Mouse (Mus musculus) CH12.LX (cell line): ENCODE measurements around the gene Ap1m2. TPM values are rescaled to one million over a fixed set of nuclear protein-coding genes. Genes with fewer than 3 reads are reported as not detected.

Experiments used
- DNase-seq: peaks from one replicate; pipeline ENCODE4 v3.0.0-alpha.2; 2013; ENCODE audit errors: extremely low read depth
- H3K27ac ChIP-seq: 2 replicates; pipeline ENCODE4 v1.5.1; 2012; ENCODE audit warnings: low read depth, mild to moderate bottlenecking, control low read depth, moderate library complexity; ENCODE audit not compliant: insufficient read depth
- H3K27me3 ChIP-seq: replicated peaks from 2 replicates; pipeline ENCODE3; 2012; ENCODE audit warnings: inconsistent platforms
- H3K36me3 ChIP-seq, 2 experiments: replicated peaks in 1 of 2; 2 replicates each; pipeline versions ENCODE3 to v1.6.1; 2012; ENCODE audit warnings: inconsistent platforms in 1 of 2, low read length in 1 of 2, mild to moderate bottlenecking in 1 of 2, mixed read lengths in 1 of 2, moderate library complexity in 1 of 2; ENCODE audit not compliant: control insufficient read depth in 1 of 2, insufficient read depth in 1 of 2
- H3K4me1 ChIP-seq, 2 experiments: 2 replicates each; pipeline ENCODE4 v1.6.1; 2012; ENCODE audit warnings: inconsistent platforms in 1 of 2, moderate library complexity in 1 of 2; ENCODE audit not compliant: insufficient read depth in 2 of 2, control insufficient read depth in 1 of 2
- H3K4me2 ChIP-seq: 2 replicates; pipeline ENCODE4 v1.6.1; 2012; ENCODE audit warnings: low read depth, mild to moderate bottlenecking, control low read depth; ENCODE audit not compliant: poor library complexity, insufficient read depth, severe bottlenecking
- H3K4me3 ChIP-seq, 3 experiments: fragments of 150-350 bp in 1 of 3; sonication (generic) in 1 of 3; replicated peaks in 1 of 3; 2 replicates each; pipeline versions ENCODE3 to v1.5.1; 2011 to 2012; ENCODE audit warnings: low read depth in 2 of 3, low read length in 2 of 3, mild to moderate bottlenecking in 2 of 3, moderate library complexity in 2 of 3, control low read depth in 1 of 3, improper control_type of control experiment in 1 of 3, inconsistent platforms in 1 of 3, mixed read lengths in 1 of 3; ENCODE audit not compliant: poor library complexity in 1 of 3
- H3K79me2 ChIP-seq: replicated peaks from 2 replicates; pipeline ENCODE4 v1.6.1; 2012; ENCODE audit warnings: mild to moderate bottlenecking, moderate library complexity; ENCODE audit not compliant: control insufficient read depth, poor library complexity, insufficient read depth, severe bottlenecking; ENCODE audit errors: extremely low read depth
- H3K9ac ChIP-seq: 2 replicates; pipeline ENCODE4 v1.6.1; 2012; ENCODE audit warnings: low read depth, mild to moderate bottlenecking, control low read depth, moderate library complexity; ENCODE audit not compliant: insufficient read depth
- H3K9me3 ChIP-seq: replicated peaks from 2 replicates; pipeline ENCODE3; 2012; ENCODE audit warnings: low read length, inconsistent platforms, mixed read lengths
- BHLHE40 ChIP-seq: IDR thresholded peaks from 2 replicates; pipeline ENCODE4 v1.6.1; 2011; ENCODE audit warnings: mild to moderate bottlenecking, low read depth, low read length, improper control_type of control experiment
- CHD1 ChIP-seq: IDR thresholded peaks from 2 replicates; pipeline ENCODE4 v1.6.1; 2012; ENCODE audit warnings: low read depth, low read length, improper control_type of control experiment, inconsistent platforms
- CHD2 ChIP-seq: IDR thresholded peaks from 2 replicates; pipeline ENCODE4 v1.6.1; 2011; ENCODE audit warnings: low read length, improper control_type of control experiment
- CTCF ChIP-seq, 2 experiments: IDR thresholded peaks in 1 of 2; conservative IDR thresholded peaks in 1 of 2; 2 replicates each; pipeline ENCODE4 v1.5.1; 2011 to 2012; ENCODE audit warnings: low read depth in 2 of 2, low read length in 2 of 2, improper control_type of control experiment in 1 of 2, inconsistent platforms in 1 of 2, mild to moderate bottlenecking in 1 of 2, moderate library complexity in 1 of 2
- EP300 ChIP-seq: IDR thresholded peaks from 2 replicates; pipeline ENCODE4 v1.6.1; 2011; ENCODE audit warnings: low read length, improper control_type of control experiment
- GABPA ChIP-seq: IDR thresholded peaks from 2 replicates; pipeline ENCODE4 v1.6.1; 2012; ENCODE audit warnings: low read depth, low read length, improper control_type of control experiment, inconsistent platforms; ENCODE audit not compliant: insufficient replicate concordance
- HCFC1 ChIP-seq: IDR thresholded peaks from 2 replicates; pipeline ENCODE4 v1.6.1; 2012; ENCODE audit warnings: low read depth, mild to moderate bottlenecking, inconsistent platforms, low read length, improper control_type of control experiment
- IRF4 ChIP-seq: IDR thresholded peaks from 2 replicates; pipeline ENCODE4 v1.6.1; 2014; ENCODE audit warnings: low read depth, mild to moderate bottlenecking, inconsistent platforms, low read length, improper control_type of control experiment
- KAT2A ChIP-seq: IDR thresholded peaks from 2 replicates; pipeline ENCODE4 v1.6.1; 2012; ENCODE audit warnings: low read length, improper control_type of control experiment, inconsistent platforms; ENCODE audit not compliant: insufficient replicate concordance
- MAX ChIP-seq: IDR thresholded peaks from 2 replicates; pipeline ENCODE4 v1.6.1; 2011; ENCODE audit warnings: low read length, improper control_type of control experiment
- MAZ ChIP-seq: IDR thresholded peaks from 2 replicates; pipeline ENCODE4 v1.6.1; 2012; ENCODE audit warnings: low read depth, mild to moderate bottlenecking, inconsistent platforms, low read length, improper control_type of control experiment, moderate library complexity
- MEF2A ChIP-seq: IDR thresholded peaks from 2 replicates; pipeline ENCODE4 v1.6.1; 2014; ENCODE audit warnings: low read depth, mild to moderate bottlenecking, inconsistent platforms, low read length, improper control_type of control experiment, borderline replicate concordance
- MXI1 ChIP-seq: IDR thresholded peaks from 2 replicates; pipeline ENCODE4 v1.6.1; 2011; ENCODE audit warnings: mild to moderate bottlenecking, low read depth, low read length, improper control_type of control experiment
- MYC ChIP-seq: IDR thresholded peaks from 2 replicates; pipeline ENCODE4 v1.6.1; 2011; ENCODE audit warnings: low read depth, mild to moderate bottlenecking, improper control_type of control experiment, low read length
- PAX5 ChIP-seq: IDR thresholded peaks from 2 replicates; pipeline ENCODE4 v1.6.1; 2012; ENCODE audit warnings: low read length, inconsistent platforms, mixed read lengths
- POLR2AphosphoS2 ChIP-seq: IDR thresholded peaks from 2 replicates; pipeline ENCODE4 v1.6.1; 2011; ENCODE audit warnings: low read depth, low read length, improper control_type of control experiment
- RAD21 ChIP-seq: IDR thresholded peaks from 2 replicates; pipeline ENCODE4 v1.6.1; 2011; ENCODE audit warnings: low read depth, mild to moderate bottlenecking, low read length, improper control_type of control experiment, moderate library complexity
- SIN3A ChIP-seq: IDR thresholded peaks from 2 replicates; pipeline ENCODE4 v1.6.1; 2012; ENCODE audit warnings: low read length, improper control_type of control experiment, inconsistent platforms
- TCF12 ChIP-seq: IDR thresholded peaks from 2 replicates; pipeline ENCODE4 v1.6.1; 2014; ENCODE audit warnings: low read depth, mild to moderate bottlenecking, inconsistent platforms, low read length, improper control_type of control experiment
- ZKSCAN1 ChIP-seq: IDR thresholded peaks from 2 replicates; pipeline ENCODE4 v1.6.1; 2012; ENCODE audit warnings: low read depth, inconsistent platforms, low read length, improper control_type of control experiment, borderline replicate concordance
- ZNF384 ChIP-seq: IDR thresholded peaks from 2 replicates; pipeline ENCODE4 v1.6.1; 2012; ENCODE audit warnings: low read depth, low read length, improper control_type of control experiment, inconsistent platforms
- dilution Hi-C: fragments of 300-500 bp; cut with MboI; formaldehyde crosslinking; loops from 2 replicates; pipeline ENCODE4 v1.14.3; 2020; ENCODE audit warnings: low sequenced_read_pairs; ENCODE audit not compliant: extremely low pct_unique_long_range_greater_than_20kb, extremely low pct_ligation_motif_present
- in situ Hi-C: fragments of 300-500 bp; cut with MboI; formaldehyde crosslinking; loops from 3 replicates; pipeline ENCODE4 v1.14.3; 2019; ENCODE audit warnings: low sequenced_read_pairs, low pct_ligation_motif_present, low pct_unique_long_range_greater_than_20kb, mixed read lengths
- polyA plus RNA-seq: library from polyadenylated mRNA; unstranded; fragments of >175 nt; gene quantifications from 2 replicates; pipeline ENCODE4 v1.2.1, GENCODE M21; 2012; ENCODE audit warnings: low read depth; ENCODE audit not compliant: insufficient read length
- total RNA-seq, 2 experiments: library from RNA; depleted of rRNA; stranded (reverse); fragments of 300-350 nt in 1 of 2; fragments of >200 nt in 1 of 2; gene quantifications; 2 replicates each; pipeline ENCODE4 v1.2.3; 2012 to 2014

Gene Ap1m2
- total and polyA plus RNA-seq, 3 experiments = 0.51 to 2.6 (median 0.51) TPM

DNA sequence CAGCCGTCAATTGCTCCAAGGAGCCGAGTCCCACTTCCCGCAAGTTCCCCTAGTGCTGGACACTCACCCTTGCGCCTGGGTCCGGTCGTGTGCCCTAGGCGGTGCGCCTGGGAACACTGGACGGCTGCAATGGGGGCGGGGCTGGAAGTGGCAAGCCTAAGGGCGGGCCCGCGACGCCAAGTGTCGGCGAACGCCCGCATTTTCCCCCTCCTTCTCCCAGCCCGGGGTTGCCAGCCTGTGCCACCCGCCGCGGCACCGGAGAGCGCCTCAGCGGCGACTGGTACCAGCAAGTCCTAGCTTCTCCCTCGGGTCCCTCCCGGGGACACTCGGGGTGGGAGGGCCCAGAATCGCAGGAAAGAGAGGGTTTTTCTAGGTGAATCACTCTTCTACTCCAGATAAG lies 63.8 kb downstream of the Ap1m2 start, which contains the start of gene S1pr5:
TSS of gene S1pr5 (minus strand) at position 118 of the 400 bp plus-strand sequence.
- TF ChIP-seq ZNF384 = no peak
- TF ChIP-seq IRF4 = no peak
- TF ChIP-seq GABPA = no peak
- no peak for TF ChIP-seq RAD21
- TF ChIP-seq MYC = no peak
- TF ChIP-seq HCFC1 = no peak
- no peak for TF ChIP-seq SIN3A
- TF ChIP-seq CHD2 = no peak
- no peak for TF ChIP-seq MEF2A
- TF ChIP-seq CHD1 = no peak
- TF ChIP-seq KAT2A = no peak
- no peak for TF ChIP-seq BHLHE40
- no peak for TF ChIP-seq MAX
- no peak for TF ChIP-seq CTCF (conservative IDR thresholded peaks at IDR 0.05 in 1 of 2, IDR thresholded peaks at IDR 0.05 in 1 of 2; ENCODE audit: low read depth in 2 of 2, low read length in 2 of 2)
- no peak for TF ChIP-seq MXI1
- TF ChIP-seq MAZ = no peak
- TF ChIP-seq ZKSCAN1 = no peak
- no peak for TF ChIP-seq EP300
- TF ChIP-seq POLR2AphosphoS2 = no peak
- TF ChIP-seq PAX5 = no peak
- Histone ChIP-seq H3K4me3 (no peak within 1 kb of the TSS), H3K79me2 (no peaks in the 10 kb centered on the region), H3K9ac (no peak within 1 kb of the TSS), H3K4me1 (peaks cover 0 to 3% of the 10 kb centered on the region in 2 experiments; a peak in 1 of 4 replicates), H3K36me3 (no peaks in the 10 kb centered on the region), H3K27me3 (peaks cover 2% of the 10 kb centered on the region), H3K9me3 (peaks cover 9% of the 10 kb centered on the region), H3K4me2 (no peak within 1 kb of the TSS), H3K27ac (no peak within 1 kb of the TSS)
- no peak for DNase-seq
- in situ Hi-C loops (no loop called here), dilution Hi-C loops (no loop called here)

DNA sequence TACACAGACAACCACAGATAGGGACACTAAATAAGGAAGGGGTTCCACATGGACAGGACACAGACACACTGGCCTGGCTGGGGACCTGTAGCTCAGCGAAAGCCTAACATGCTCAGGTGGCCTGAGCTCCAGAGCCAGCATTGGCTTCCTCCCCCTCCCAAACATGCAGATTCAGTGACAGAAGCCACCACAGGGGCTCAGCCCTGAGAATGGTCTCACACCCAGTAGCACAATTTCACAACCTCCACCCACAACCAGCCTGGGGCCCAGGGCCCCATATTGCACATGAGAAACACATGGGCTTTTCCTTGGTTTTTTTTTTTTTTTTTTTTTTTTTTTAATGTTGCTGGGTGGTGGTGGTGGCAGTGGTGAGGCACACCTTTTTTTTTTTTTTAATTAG lies 65.8 kb downstream of the Ap1m2 start:
- in situ Hi-C loops = no loop called here
- no peak overlapping the region for H3K4me3 ChIP-seq

More for the DNA sequence above, 65.8 kb downstream of the Ap1m2 start:
- H3K9me3 ChIP-seq = peaks cover 9% of the 10 kb centered on the region
- TF ChIP-seq ZNF384 = 0 out of 2 replicates have a peak, but pooled peaks have one; percentile 30
- no peak for TF ChIP-seq TCF12
- dilution Hi-C loops = no loop called here
- DNase-seq = no peak
- H3K27ac ChIP-seq = no peak overlapping the region
- peaks cover 0 to 7% of the 10 kb centered on the region in 2 experiments; a peak in 2 of 4 replicates for H3K4me1 ChIP-seq
- no peaks in the 10 kb centered on the region for H3K27me3 ChIP-seq
- no peaks in the 10 kb centered on the region for H3K36me3 ChIP-seq
- no peak overlapping the region for H3K4me2 ChIP-seq
- H3K9ac ChIP-seq = no peak overlapping the region
- no peaks in the 10 kb centered on the region for H3K79me2 ChIP-seq
